Mouse (Mus musculus) cerebellum, adult 18-20 months (tissue): ENCODE data around the gene Mnat1.
"Not testable (repeated sequence)": the region's sequence is repeated elsewhere in the genome, so short reads cannot be mapped to it uniquely, and the experiment has no call there.

Experiments used
- DNase-seq, 2 experiments: peaks; one replicate each; pipeline ENCODE4 v3.0.0; 2021

Gene Mnat1

DNA sequence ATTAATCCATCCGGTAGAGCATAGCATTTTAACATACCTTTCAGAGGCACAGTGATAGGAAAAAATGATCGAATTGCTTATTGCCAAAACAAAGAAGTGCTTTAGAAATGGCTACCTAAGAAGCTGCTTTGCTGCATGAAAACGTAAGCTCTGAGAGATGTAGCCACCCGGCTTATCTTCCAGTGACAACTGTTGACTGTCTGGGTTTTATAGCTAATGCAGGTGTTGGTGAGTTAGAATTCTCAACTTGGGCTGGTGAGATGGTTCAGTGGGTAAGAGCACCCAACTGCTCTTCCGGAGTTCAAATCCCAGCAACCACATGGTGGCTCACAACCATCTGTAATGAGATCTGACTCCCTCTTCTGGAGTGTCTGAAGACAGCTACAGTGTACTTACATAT, 27.5 kb downstream of the Mnat1 start:
- not testable (repeated sequence) for DNase-seq

DNA sequence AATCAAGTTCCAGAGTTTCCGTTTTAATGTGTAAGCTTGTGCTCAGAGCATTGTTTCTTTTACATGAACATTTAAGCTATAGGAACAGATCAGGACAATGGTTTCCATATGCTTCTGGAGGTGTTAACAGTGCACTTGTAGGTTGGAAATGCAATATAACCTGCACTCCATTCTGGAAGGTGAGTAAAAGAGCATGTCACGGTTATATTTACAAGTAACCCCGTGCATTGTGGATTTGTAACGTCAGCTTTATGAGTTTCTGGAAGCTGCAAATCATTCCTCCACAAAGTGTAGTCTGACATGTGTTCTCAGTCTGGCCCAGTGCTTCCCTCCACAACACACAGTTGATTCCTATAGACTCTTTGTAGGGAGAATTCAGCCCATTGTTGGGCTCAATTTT, 30.6 kb downstream of the Mnat1 start:
- DNase-seq = no peak

DNA sequence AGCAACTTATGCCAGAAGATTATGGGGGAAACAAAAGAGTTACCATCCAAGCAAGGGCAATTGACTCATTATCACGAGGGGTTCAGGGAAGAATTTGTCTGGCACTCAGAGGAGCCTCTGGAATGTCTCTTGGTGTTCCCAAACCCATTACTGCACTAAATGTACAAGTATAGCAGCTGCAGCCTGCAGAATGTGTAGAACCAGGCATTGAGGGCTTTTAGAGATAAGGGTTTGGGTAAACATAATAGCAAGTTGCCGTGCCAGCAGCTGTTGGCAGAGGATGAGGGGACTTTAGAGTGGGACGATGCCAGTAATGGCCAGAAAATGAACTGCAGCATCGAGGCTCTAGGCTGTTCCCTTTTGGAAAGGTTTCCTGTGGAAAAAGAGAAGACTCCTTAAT, 36.8 kb downstream of the Mnat1 start:
- no peak for DNase-seq

DNA sequence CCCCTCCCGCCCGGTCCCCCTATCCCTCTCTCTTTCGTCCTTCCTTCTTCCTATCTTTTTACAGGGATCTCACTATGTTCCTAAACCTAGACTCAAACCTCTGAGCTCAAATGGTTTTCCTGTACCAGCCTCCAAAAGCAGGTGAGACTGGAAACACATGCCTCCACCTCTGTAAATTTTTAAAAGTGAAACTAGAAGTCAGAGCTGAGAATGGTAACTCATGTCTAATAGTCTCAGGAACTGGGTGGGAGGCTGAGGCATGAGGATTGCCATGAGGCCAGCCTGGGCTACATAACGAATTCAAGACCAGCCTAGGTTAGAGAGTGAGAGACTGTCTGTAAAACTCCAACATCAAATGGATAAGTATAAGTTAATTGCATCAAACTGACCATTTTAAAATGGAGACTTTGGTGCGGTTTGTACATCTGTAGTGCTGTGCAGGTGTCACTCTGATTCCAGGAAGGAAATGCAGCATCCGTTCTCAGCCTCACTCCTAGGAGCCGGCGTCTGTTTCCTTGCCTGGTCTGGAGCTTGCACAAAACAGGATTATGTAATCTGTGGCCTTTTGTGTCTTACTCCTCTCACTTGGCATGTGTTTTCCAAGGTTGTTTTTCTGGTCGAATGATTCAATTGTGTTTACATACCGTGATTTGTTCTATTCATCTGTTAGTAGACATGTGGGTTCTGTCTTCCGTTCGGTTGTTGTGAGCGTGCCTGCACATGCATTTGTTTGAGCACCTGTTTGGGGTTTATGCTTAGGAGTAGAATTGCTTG, 39.1 kb downstream of the Mnat1 start:
- peak; percentile 26 to 35 for DNase-seq

DNA sequence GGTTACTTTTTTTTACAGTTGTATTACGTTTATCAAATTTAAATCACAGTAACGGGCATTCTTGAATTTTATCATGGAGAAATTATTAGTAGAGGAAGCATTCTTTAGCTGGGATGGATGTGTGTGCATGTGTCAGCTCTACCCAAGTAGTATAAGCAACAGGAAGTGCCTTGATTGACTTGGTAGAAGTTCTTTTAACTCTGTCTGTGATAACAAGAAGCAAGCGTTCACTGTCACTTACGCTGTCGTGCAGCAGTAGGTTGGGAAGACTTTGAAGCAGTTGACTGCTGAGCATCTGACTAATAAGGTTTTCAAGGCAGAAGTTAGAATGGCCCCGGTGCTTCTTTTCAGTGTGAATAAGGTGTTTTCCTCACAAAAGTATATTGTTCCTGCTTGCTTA, 47.3 kb downstream of the Mnat1 start:
- DNase-seq = no peak

DNA sequence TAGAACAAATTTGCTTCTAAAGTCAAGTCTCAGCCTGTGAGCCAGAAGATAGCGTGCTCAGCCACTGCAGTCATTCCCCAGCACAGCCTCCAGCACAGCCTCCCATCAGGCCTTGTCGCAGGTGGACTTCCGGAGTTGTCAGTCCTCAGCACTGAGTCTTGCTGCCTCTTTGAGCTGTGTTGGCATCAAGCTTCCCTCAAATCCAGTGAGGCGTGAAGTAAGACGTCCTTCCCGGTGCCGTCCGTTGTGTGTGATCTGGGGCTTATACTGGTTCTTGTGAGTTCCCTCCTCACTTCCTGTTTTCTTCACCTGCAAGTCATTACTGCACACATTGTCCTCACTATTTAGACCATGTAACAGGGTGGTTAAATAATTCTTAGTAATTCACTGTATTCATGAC, 60.4 kb downstream of the Mnat1 start:
- no peak for DNase-seq

DNA sequence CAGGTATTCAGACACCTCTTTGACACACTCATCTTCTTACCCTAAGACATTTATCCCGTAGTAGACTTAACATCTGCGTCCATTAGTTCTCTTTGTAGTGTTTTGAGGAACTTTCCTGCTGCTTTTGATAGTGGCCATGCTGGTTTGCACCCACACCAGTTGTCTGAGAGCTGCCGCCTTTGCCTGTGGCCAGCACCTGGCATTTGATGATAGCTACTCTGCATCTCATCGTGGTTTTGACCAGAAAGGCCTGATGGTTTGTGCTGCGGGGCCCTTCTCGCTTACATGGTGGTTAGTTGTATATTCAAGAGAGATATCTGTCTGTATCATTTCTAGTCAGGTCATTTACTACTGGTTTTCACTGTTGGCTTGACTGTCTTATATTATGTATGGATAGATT, 73.8 kb downstream of the Mnat1 start:
- no peak for DNase-seq

DNA sequence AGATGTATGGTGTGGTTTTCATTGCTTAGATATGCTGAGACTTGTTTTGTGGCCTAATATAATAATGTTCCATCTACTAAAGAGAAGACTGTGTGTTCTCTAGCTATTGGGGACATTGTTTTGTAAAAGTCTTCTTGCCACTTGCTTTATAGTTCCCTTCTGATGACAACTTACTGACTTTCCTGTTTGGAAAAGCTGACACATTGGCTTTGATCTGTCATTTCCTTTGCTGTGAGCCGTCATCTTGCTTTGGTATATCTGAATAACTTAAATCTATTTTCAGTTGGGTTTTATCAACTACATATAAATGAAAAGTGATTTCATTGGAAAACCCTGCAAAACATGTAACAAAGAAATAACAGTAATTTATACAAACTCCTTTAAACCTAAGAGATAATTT, 74.9 kb downstream of the Mnat1 start:
- no peak for DNase-seq

DNA sequence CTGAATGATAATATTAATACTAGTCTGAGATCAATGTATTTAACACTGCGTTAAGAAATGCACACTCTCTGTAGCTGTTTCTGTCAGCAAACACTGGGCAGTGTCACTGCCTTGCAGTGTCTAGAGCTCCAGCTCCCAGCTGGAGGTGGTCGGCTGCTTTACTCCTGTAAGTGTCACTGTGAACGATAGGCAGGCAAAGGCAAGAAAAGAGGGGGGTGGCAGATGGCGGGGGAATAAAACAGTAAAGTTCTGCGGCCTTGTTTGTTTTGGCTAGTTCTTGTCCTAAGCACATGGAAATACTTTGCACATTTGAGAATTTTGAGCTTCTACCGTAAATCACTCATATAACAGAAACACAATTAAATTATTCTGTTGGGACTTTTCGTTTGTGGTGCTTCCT, 75.9 kb downstream of the Mnat1 start:
- DNase-seq = no peak

DNA sequence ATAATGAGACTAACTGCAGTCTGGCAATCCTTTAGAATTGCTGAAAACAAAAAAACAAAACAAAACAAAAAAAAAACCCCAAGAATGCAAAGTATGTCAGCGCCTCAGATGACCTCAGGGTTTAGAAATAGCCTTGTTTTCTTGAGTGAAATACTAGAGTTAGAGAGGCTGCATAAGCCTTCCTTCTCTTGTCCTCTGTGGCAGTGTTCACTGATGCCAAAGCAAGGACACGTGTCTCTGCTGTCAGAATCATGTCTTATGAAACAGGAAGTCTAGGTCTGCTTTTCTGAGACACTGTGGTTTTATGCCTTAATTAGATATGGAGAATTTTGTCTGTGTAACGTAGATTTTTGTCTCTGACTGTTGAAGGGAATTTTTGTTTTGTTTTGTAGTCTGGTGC, 78.1 kb downstream of the Mnat1 start:
- no peak for DNase-seq

DNA sequence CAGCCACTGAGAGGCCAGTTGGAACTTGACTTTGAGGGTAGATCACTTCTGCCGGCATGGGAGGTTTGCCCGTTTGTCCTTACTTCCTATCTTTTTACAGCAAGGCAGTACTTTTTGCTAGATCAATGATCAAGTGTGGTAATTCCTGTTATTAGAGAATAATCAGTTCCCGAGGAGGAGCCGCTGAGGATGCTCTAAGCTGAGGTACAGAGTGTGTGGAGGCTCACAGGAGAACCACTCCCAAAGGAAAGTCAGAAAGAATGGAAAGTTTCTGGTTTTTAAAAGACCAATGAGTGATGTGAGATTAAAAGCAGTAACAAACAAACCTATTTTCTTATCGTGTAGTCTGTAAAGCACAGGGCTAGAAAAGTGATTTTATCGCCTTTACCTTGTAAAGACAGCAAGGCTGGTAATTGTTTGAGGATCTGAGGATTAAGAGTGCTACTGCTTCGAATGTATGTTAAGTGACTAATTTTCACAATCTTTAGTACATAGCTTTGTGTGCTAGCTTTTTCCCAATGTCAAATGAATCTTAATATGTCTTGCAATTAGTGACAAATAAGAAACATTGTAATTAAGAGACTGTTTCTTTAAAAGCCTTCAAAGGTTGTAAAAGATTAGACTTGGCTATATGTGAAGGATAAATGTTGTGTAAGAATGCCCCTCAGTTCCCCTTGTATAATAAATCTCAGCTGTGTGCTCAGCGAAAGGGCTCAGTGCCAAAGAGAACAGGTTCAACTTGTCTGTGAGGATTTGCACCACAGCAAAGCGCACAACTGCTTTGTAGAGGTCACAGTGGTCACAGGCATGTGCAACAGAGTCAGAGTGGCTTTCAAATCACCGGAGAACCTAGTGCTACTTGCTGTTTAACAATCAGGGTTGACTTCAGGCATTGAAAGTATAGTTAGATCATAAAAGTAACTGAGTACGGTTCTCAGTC, 82.5 kb downstream of the Mnat1 start:
- no peak for DNase-seq

DNA sequence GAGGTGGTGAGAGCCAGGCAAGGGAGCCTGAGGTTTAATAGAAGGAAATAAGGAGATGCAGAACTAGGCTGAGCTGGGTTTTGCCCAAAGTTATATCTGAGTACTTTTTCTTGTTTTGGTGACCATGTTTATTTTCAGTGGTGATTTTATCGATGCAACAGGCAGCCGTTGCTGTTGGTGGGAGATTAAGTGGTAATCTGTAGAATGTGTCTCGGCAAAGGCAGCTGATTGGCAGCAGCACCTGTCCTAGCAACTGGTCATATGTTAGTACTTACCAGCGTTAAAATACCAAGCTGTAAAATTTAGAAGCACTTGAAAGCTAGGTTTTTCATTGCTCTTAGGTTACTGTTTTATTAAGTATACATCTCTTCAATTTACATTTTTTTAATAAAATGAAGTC, 83.5 kb downstream of the Mnat1 start:
- DNase-seq = no peak

DNA sequence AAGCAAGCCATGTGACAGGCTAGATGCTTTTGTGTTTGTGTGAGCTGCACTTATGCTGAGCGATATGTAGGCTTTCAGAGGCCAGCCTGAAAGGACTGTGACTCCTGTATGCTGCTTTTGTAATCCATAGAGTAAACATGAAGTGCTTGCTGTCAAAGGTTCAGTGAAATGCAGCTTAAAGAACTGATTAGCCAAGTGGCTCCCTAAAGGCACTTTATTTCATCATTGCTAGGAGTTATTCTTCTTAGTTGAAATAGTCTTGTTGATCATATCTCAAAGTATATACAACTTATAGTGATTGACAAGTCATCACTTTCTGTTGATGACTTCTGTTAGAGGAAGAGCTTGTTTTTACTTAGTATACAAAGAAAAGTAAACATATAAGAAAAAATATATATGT, 83.9 kb downstream of the Mnat1 start:
- no peak for DNase-seq

DNA sequence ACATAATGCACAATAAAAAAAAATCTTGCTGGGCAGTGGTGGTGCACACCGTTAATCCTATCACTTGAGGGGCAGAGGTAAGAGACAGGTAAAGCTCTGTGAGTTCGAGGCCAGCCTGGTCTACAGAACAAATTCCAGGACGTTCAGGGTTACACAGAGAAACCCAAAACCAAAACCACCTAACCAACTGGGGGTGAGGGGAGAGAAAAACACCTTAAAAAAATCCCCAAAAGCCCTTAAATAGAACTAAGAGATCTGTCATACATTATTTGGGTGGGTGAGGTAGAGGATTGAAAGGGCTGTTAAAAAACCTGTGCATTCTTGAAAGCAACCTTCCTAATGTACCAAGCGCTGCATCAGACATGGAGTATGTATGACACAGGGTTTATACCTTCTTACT, 85.0 kb downstream of the Mnat1 start:
- no peak for DNase-seq

DNA sequence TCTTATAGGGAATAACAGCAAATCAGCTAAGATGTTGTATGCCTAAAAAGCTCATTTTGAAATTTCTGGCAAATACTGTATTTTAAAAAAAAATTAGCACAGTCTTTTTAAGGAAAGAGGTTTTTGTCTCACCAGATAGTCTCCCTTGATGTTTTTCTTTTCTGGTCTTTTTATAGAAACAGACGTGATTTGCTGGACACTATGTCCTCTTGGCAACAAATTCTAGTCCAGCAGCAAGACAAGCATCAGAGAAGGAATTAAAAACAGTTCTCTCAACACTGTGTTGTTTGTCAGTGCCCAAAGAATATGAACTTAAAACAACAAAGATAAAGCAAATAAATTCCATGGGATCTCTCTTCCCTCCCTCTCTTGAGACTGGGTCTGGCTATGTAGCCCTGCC, 85.6 kb downstream of the Mnat1 start:
- no peak for DNase-seq

DNA sequence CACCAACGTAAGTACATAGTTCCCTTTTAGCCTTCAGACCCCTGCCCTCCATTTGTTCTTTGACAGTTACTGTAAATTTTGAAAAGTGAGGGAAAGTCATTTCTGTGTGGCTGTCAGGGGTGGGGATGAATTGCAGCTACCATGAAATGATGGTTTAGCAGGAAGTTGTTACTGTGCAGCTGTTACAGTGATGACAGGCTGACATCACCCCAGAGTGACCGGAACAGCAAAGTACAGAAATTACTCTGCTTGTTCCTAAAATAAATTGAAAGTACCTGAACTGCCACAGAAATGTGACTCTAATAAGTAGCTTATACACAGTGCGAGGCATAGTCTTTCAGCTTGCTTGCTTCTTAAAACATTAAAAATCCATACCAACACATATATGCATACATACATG, 86.9 kb downstream of the Mnat1 start:
- no peak for DNase-seq

DNA sequence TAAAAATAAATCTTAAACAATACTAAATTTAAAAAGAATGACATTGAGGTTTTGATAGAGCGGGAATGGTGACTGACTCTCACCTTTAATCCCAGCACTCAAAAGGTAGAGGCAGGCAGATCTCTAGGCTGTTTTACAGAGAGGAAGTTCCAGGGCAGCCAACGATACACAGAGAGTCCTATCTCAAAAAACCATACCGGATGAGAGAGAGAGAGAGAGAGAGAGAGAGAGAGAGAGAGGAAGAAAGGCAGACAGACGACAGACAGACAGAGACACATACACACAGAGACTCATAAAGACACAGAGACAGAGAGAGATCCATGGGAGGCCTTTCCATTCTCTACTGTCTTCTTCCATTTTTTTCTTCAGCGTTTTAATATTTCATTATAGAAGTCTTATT, 92.3 kb downstream of the Mnat1 start:
- no peak for DNase-seq

DNA sequence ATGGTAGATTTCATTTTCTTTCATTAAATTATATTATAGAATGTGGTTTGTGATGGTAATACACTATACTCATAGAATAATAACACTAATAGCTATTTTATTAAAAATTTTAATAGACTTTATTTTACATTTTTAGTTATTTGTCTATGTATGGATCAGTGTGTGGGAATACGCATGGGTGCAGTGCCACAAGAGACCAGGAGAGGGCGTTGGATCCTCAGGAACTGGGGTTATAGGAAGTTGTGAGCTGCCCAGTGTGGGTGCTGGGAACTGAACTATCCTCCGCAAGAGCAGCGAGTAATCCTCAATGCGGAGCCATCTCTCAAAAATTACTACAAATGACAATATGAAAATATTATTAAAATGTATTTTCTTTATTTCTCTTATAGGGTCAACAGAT, 95.1 kb downstream of the Mnat1 start:
- DNase-seq = no peak

DNA sequence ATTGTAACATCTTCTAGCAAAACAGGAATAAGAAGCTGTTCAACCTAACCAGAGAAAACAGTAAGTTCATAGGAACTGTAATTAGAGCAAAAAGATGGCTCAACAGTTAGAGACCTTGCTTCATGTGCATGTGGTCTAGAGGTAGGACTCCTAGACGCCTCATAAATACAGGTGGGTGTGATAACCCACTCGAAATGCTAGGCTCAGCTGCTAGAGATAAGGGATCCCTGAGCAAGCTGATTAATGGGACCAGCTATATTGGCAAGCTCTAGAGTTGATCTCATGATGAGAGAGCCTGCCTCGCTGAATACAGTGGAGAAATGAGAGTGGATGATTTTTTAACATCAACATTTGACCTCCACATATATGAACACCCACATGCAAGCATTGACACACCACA, 97.7 kb downstream of the Mnat1 start:
- no peak for DNase-seq

DNA sequence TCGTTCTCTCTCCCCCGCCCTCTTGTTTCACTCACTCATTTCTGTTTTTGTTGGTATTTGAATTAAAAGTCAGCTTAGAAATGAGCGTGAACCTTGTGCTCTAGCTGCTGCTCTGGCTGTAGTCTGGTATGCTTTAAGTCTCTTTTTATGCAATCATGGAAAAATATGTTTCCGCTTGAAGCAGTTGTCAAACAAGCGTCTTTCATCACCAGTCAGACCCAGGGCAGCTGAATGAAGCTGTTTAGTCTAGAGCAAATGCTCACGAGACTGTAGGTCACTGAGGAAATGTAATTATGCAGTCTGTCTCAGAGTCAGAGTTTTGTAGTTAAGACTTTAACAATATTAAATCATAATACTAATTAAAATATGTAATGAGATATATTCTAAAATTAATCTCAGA, 100.4 kb downstream of the Mnat1 start:
- no peak for DNase-seq

DNA sequence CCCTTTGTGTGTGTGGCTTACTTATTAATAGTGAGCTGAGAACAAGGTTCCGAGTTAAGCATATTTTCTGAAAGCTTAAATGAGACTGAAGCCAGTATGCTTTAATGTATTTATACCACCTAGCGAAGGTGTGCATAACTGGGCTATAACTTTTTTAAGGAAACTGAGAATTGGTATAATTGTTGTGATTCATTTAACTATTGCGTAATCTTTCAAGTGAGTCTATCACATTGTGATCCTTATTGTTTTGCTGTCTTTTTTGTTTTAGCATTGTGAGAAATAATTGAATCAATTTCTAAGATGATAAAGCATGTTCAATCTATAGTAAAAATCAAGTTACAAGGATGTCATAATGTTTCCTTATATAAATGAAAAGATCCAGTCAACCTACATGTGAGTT, 104.9 kb downstream of the Mnat1 start:
- DNase-seq = no peak

DNA sequence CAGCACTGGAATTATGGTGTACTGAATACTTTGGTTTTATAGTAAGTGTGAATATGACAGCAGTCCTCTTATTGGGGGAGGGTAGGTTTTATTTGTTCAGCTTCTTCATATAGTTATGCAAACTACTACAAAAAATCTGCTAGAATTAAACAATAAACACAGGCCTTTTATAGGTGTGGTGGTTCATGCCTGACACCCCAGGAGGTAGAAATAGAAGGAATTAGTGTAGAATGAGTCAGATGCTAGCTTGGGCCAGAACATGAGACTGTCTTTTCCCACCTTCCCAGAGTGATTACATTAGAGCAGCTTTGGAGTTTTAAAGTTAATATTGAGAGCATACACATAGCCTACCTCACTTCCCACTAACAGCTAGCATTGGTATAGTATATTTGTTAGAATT, 106.7 kb downstream of the Mnat1 start:
- no peak for DNase-seq

DNA sequence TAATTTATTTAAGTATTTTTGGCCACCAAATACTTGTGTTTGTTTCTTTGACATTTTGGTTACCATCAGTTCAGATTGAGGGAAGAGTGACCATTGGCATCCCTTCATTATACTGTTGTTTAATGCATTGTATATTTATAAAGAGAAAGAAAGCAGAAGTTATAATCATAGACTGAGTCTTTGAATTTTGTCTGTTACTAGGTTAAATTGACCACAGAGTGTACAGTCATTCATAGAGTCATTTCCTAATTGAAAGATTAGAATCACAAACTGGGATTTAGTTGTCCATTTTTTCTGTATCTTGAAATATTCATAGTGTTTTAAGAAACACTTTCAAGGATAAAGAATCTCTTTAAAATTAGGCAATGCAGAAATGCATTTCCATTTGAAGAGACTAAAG, 108.0 kb downstream of the Mnat1 start:
- no peak for DNase-seq

DNA sequence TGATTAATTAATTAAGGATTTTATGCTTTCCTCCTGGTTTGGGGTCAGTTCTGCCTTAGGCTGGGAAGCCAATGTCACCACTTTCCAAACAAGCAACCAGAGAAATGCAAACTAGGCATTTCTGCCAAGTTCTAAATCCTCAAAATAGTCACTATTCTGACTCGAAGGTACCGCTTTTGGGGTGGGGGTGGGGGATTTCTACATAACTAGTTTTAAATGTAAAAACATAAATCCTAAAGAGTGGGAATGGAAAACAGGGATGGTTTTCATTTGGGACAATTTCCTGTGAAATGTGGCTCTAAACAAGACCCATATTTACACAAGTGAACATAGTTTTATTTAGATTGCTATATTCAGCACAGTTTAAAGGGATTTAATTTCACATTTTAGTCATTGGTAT, 109.1 kb downstream of the Mnat1 start:
- no peak for DNase-seq
